ENCODE assay signal across 8 mouse cellular contexts in genomic region chr5:32785313-32785915, GRCm38 (mm10). TPM values are rescaled to one million over a fixed set of nuclear protein-coding genes. Genes with fewer than 3 reads are reported as not detected.
DNase-seq lines count a peak whose midpoint lies in the region; ATAC-seq lines count a peak whose summit lies in the region.

TSS of gene Pisd (minus strand) at chr5:32785646.

- peak; percentile 99 for ATAC-seq in inflammation-experienced regulatory T-cells, adult 6 months
- ATAC-seq in megakaryocyte-erythroid progenitor cell, adult 5-6 weeks (replicated peaks; ENCODE audit: low FRiP score, low TSS enrichment, poor library complexity, severe bottlenecking) = peak; percentile 96

- DNase-seq in adrenal gland, adult (ENCODE audit: inconsistent age in 2 of 2, low spot score in 1 of 2) = peak; percentile 96 to 98
- peak; percentile 96 for DNase-seq in embryo, embryonic 10.5 days (ENCODE audit: low spot score)
- DNase-seq in gastrocnemius, postnatal 14 days = peak; percentile 95
- peak; percentile 95 to 98 for DNase-seq in left cerebral cortex, postnatal 10 days (ENCODE audit: extremely low spot score in 1 of 2, low spot score in 2 of 2)
- peak; percentile 98 for DNase-seq in right cerebral cortex, postnatal 25 days
- DNase-seq in urinary bladder, postnatal 4 days (ENCODE audit: low spot score in 2 of 2) = peak; percentile 89 to 95

- intact Hi-C loops in gastrocnemius, postnatal 14 days (cut with DNase I; ENCODE audit: low total_unique reads) = loop anchor here (10.0 kb wide), 1 partner anchor 69 kb away; the partner anchor contains the start of gene Prr14l
- intact Hi-C loops in left cerebral cortex, postnatal 10 days (cut with DNase I) = no loop called here

RNA-seq across cellular contexts. Expression of gene Pisd, which starts in this region (rescaled TPM):
- total RNA-seq in gastrocnemius, postnatal 14 days (2021) = 10 to 100 TPM; 19.1 to 20.5 TPM
- 10 to 100 TPM; 39.5 to 87.1 (median 84.9) TPM for polyA plus RNA-seq in inflammation-experienced regulatory T-cells, adult 6 months (2017; shearing (Covaris generic))
- total RNA-seq in left cerebral cortex, postnatal 10 days (2021) = 10 to 100 TPM; 46.3 to 50.2 TPM
- 22.8 and 23.1 TPM in 2 replicates for total RNA-seq in megakaryocyte-erythroid progenitor cell, adult 5-6 weeks (2014; fragmentation: Nextera tagmentation)
- 10.9 and 17.8 TPM in 2 replicates for total RNA-seq in megakaryocyte-erythroid progenitor cell, adult 5-6 weeks (2017)

Comparison
In these comparisons a context has a peak if more than half of its experiments do, and no peak if none do; other contexts are left out.
1. Peak in every context shown above with its lines: DNase-seq and ATAC-seq.